Mouse (Mus musculus) right cerebral cortex, adult 2 months (tissue): Measurements from ENCODE around the gene Lrrc7.
"Not testable (repeated sequence)": the region's sequence is repeated elsewhere in the genome, so short reads cannot be mapped to it uniquely, and the experiment has no call there.

Source experiments
- DNase-seq, 2 experiments: peaks; one replicate each; pipeline ENCODE4 v3.0.0; 2021 to 2022; ENCODE audit warnings: low spot score in 2 of 2

The Lrrc7 gene

DNA sequence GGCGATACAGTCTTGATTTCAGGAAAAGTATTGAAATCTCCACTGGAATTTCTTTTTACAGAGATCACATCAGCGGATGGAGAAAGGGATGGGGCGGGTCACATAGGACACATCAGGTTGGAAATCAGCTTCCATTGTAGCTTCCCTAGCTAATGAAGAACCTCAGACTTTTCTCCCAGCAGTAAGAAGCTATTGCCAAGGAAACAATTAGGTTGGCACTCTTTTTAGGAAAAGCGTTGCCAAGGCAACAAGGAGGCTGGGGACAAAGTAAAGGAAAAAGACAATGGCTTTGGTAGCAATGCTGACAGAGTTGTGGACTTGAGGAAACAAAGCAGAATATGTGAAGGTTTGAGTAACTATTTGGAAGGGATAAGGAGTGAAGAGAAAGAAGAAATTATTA, 393.6 kb downstream of the Lrrc7 start:
- DNase-seq: peak in 1 of 2 experiments; percentile 35

GRCm38 (mm10) chr3:158165004-158165403, 397.0 kb downstream of the Lrrc7 start:
- peak in 1 of 2 experiments; percentile 30 for DNase-seq

DNA sequence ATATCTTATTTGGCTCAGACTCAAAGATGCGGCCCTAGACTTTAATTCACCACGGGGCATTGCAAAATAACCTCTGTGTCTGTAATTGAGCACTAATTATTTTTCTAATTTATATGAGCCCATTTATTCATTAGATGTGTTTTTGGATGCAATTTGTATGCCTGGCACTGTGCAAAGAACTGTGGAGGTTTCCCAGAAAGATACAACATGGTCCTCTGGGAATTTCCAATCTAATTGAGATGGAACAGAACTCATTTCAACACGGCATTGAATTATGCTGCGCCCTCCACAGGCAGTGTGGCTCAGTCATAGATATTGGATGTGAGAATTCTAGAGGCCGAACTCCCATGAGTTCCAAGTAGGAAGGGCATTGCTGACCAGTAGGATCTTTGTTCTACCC, 397.6 kb downstream of the Lrrc7 start:
- no peak for DNase-seq

DNA sequence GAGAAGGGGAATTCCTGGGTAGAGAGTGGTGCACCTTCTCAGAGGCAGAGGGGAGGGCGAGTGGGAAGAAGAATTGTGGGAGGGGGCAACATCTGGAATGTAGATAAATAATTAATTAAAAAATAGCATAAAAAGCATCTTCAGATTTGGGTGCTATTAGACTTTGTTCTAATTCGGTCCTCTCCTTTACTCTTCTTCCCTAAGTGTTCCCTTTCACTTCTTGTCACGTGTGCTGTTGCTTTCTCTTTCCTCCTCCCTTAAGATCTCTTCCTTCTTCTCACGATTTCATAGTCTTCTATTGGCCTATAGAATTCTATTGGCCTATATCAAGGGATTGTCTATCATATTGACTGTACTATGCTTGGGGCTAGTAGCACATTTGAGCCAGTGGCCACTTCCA, 398.9 kb downstream of the Lrrc7 start:
- no peak for DNase-seq

DNA sequence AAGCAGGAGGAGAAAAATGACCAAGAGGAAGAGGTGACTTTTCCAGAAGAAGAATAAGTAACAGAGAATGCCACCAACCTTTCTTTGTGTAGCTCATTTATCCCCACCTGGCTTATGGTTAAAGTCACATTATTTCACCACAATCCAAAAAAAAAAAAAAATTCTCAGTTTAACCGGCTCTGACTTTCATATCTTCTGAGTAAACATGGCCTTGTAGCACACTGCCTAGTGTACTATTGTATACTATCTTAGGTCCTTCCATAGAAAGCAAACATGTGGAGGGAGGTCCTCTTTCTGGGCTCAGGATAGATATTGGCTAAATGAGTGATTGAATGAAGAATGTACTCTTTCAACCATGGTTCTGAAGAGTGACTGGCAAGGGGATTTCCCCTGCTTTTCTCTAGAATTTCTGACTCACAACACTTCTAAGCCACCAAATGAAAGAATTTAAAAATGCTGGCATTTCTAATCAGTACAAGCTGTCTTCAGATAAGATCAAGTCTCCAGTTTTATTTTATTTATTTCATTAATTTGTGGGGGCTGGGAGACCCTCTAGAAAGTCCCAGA, 400.0 kb downstream of the Lrrc7 start:
- DNase-seq: no peak

GRCm38 (mm10) chr3:158155515-158156286, 406.3 kb downstream of the Lrrc7 start:
- DNase-seq: no peak

- no peak for DNase-seq
These were observed 407.9 kb downstream of the Lrrc7 start for GRCm38 (mm10) chr3:158154134-158154533.

DNA sequence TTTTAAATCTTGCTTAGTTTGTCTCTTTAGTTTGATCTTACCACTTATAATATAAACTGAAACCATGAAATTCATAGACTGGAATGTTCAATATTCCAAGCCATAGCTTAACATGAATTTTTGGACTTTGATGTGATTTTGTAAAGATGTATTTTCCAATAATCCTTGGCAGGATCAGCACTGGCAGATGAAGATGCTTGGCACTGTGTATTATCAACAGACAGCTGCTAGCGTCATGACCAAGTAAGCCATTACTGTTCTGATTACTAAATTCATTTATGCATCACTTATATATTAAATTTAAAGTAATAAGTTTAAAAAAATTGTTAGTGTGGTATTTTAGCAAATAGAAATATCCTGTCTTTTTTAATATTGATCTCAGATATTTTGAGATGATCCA, 413.0 kb downstream of the Lrrc7 start:
- no peak for DNase-seq

DNA sequence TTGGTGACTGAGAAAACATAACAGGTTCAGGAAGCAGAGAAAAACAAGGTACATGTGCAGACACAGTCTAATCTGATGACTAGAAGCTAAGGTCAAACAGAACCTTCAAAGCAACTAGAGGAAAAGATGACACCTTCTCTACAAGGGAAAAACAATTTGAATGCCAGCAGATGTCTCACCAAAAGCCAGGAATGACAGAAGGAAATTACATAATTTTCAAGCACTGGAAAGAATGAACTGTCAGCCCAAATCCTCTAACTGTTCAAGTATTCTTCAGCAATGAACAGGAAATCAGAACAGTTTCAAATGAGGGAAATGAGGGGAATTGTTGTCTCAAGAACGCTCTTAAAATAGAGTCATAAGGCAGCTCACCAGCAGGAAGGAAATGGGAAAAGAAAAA, 421.4 kb downstream of the Lrrc7 start:
- no peak for DNase-seq

DNA sequence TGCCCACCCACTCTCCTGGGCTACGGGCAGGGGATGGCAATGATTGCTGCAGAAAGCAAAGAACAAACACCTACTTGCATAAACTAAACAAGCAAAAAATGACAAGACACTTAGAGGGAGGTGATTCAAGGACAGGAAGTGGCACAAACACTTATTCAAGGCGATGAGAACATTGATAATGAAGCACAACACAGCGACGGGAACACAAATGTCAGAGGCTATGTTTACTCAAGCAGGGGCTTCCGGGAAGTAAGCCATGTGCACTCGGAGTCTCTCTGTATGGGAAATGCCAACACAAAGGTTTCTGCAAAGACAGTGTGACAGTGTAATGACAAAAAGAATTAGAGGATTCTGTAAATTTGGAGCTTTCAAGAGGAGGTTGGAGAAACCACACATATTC, 424.2 kb downstream of the Lrrc7 start:
- DNase-seq: no peak

GRCm38 (mm10) chr3:158131672-158132071, 430.3 kb downstream of the Lrrc7 start:
- no peak for DNase-seq

GRCm38 (mm10) chr3:158131233-158131632, 430.8 kb downstream of the Lrrc7 start:
- no peak for DNase-seq

- no peak for DNase-seq
These were observed 439.1 kb downstream of the Lrrc7 start for GRCm38 (mm10) chr3:158122899-158123298.

GRCm38 (mm10) chr3:158105260-158105659, 456.8 kb downstream of the Lrrc7 start:
- DNase-seq: no peak

DNA sequence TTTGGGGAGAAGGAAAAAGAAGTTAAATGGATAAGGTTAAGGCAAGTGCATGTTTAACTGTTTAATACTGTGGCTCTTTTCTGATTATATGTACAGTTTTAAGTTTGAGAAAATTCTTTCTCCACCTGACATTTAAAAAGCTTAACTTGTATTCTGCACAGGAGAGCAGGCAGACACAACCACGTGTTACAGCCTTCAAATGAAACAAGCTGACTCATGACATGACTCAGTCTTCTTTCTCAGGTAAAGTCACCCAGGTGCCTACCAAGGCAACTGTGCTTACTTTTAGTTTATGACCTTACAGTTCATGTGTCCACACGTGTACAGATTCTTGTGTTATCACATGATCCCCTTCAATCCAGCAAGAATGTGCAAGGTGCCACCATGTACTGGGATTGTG, 458.6 kb downstream of the Lrrc7 start:
- DNase-seq: no peak

- not testable (repeated sequence) for DNase-seq
These were observed 459.5 kb downstream of the Lrrc7 start for GRCm38 (mm10) chr3:158102530-158102929.

DNA sequence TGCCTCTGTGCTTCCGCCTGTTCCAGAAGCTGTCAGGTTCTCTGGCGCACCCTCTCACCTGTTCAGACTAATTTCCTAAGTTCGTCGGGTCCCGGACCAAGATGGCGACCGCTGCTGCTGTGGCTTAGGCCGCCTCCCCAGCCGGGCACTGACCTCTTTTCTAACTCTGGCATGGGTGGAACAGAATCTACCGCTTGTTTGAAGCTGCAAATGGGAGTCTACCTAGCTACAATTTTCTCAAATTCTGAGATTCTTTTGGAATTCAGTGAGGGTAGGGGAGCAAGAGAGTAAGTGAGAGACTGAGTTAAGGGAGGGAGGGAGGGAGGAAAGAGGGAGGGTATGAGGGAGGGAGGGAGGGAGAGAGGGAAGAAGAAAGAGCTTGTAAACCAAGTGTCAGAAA, 460.0 kb downstream of the Lrrc7 start:
- not testable (repeated sequence) for DNase-seq

GRCm38 (mm10) chr3:158093919-158094318, 468.1 kb downstream of the Lrrc7 start:
- DNase-seq: peak in 1 of 2 experiments; percentile 40

GRCm38 (mm10) chr3:158091601-158092000, 470.4 kb downstream of the Lrrc7 start:
- DNase-seq: peak in 1 of 2 experiments; percentile 34

- no peak for DNase-seq
These were observed 484.2 kb downstream of the Lrrc7 start for GRCm38 (mm10) chr3:158077828-158078227.

DNA sequence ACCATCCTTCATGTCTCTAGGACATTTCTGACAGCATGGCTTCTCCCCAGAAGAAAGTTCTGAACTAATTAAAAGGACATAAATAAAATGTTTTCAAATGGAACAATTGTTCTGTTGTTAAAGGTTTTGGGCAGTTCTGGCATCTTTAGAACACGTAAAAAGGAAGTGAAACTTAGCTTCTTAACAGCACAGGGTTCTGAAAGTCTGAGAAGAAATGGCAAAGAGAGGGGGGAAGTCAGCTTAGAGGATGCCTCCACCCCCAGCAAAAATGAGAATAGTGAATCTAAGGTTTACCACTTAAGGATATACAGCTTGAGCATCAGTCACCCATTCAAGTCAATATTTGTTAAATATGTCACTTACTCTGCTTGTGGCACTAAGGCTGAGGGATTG, 484.6 kb downstream of the Lrrc7 start:
- DNase-seq: no peak

DNA sequence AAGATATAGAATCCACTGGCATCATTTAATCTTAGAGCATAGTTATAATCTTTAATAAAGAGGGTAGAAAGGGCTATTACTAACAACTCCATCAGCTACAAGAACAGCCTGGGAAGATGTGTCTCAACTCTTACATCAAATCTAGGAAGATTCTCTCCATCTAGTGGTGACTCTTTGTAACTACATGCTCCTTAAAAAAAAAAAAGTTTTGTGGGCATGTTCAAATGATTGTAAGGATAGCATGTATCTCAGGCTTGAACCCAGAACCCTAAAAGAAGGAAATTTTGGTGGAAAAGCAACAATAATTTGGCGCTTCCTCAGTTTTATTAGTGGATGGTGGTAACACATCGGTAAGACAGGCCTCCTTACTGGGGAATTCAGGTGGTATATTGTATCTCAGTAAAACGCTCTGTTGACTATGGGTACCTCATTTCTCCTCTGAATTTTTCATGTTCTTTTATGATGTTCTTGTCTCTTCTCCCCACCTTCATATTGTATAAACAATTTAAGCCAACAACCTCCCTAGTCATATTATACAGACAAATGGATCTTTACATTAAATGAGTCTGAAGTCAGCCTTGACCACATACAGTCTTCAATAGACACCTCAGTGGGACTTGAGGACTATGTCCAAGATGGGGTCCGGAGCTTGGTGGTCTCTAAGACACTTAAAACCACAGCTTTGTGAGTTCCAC, 485.2 kb downstream of the Lrrc7 start:
- DNase-seq: no peak

GRCm38 (mm10) chr3:158075004-158075403, 487.0 kb downstream of the Lrrc7 start:
- DNase-seq: no peak
